Mouse (Mus musculus) retina, adult 2 months (tissue): Measurements from ENCODE around the gene Rgs3.
A peak's percentile ranks its signal among the peaks of the same experiment; 100 is the strongest.

Experiments used
- DNase-seq: peaks from one replicate; pipeline ENCODE4 v3.0.0-alpha.2; 2012; ENCODE audit warnings: low read depth, low spot score

Gene Rgs3

DNA sequence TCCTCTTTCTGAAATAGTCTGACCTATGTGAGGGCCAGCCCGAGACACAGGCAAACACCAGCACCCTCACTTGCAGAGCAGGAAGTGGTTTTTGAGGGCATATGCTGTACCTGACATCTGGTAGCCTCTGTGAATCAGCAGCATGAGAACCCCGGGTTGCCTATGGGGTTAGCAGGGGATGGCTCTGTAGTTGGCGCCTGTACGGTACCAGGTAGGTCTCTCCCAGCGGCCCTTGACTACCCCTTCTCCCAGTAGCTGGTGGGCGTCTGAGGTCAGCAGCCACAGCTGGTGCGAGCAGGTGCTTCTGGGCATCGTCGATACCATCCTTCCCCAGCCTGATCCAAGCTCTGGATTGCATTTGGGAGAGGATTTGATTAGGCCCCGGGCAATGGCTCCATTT is 125.6 kb downstream of the Rgs3 start:
- DNase-seq = no peak

DNA sequence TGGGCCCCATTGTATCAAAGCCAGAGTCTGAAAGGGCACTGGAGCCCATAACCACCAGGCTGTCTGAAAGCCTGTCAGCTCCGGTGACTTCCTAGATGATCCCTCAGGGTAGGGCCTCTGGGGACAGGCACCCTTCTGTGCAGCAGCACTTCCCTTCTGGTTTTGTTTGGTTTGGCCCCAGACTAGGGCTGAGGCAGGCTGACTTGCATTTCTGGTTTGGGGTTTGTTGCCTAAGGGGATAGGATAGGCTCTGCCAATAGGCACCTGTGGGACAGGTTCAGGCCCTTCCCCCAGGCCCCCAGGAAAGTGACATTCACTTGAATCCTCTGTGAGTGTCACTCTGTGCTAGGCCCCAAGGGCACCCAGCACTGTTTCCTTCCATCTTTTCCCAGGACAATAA is 127.1 kb downstream of the Rgs3 start:
- no peak for DNase-seq

DNA sequence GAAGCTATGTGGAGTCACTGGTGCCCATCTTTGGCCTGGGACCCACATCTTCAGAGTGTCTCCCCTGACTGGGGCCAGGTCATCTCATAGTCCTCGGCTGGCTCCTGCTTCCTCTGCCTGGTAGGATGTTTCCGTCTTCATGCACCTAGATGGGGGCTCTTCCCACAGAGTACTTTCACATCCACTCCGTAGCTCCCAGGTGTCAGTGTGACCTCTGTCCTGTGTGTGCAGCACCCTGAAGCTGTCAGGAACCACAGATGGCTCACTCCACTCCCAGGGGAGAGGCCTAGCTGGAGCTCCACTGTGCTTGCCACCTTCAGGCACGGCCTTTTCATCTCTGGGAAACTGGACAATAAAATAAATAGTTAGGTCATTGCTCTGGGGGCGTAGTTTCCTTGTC is 128.5 kb downstream of the Rgs3 start:
- no peak for DNase-seq

DNA sequence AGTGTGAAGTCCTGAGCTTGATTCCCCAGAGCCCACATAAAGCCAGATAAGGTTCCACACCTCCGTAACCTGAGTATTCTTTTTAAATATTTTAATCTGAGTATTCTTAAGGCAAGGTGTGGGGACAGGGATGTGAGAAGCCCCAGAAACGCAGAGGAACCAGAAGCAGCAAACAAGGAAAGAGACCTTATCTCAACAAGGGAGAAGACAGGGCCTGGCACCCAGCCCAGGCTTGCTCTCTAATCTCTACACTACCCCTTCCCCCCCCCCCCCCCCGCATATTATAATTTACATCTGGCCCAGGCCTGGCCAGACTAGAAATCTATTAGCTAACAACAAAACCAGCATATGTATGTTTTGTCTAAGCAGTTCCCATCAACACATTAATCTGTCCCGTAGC is 131.3 kb downstream of the Rgs3 start:
- no peak for DNase-seq

DNA sequence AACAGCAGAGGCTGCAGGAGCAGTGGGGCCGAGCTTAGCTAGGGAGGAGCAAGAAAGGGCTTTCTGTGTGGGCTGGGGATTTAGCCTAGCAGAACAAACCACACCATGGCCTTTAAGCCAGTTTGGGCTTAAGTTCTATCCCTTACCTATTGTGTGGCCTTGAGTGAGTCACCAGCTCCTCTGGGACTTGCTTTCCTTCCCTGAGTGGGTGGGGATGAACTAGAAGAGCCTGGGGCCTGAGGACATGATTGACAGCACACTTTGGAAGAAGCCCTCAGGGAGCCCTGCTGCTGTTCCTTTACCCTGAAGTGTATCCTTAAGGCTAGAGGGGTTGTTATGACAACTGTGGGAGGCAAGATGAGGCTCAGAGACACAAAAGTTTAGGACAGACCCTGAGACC is 132.0 kb downstream of the Rgs3 start:
- DNase-seq = no peak

DNA sequence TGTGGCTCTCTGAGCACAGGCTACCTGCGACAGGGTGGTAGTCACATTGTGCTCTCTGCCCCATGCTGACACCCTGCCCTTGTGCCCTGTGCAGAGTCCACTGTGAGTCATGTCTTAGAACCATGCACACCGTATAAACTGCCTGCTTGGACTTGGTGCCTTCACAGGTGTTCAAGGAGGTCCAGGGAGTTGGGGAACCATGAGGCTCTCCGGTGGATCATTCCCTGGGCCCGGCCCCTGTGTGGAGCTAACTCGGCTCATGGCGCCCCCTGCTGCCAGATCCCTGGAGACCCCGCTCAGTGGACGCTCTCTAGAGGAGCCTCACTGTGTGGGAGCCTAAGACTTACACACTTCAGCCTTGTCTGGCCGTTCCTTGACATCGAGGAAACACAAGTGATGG is 134.2 kb downstream of the Rgs3 start:
- DNase-seq = no peak

DNA sequence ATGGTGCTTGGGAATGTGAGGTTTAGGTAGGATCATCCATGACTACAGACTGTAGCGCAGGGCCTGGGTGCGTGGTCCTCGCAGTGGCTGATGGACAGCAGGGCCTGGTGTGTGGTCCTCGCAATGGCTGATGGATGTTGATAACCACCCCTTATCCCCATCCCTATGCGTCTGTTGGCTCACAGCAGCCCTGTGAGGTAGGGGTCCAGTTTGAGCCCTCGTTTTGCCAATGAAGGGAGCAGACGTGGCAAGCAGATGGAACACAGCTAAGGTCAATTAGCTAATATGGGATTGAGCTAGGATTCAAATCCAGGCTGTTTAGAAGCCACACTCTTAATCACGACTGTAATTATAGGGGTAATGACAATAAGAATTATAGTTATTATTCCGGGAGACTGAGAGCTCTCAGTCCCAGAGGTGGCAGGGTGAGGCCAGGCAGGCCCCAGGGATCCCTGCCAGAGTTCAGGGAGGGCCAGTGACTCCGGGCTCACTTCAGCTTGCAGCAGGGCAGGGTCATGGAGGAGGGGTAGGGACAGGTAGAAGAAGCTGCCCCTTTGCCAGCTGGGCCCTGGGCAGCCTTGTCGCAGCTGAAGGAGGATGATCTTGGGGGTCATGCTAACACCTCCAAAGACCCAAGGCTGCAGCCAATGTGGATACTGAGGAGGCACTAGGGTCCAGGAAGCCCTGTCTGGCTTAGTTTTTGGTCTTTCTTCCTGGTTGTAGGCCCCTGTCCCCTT is 135.2 kb downstream of the Rgs3 start:
- no peak for DNase-seq

DNA sequence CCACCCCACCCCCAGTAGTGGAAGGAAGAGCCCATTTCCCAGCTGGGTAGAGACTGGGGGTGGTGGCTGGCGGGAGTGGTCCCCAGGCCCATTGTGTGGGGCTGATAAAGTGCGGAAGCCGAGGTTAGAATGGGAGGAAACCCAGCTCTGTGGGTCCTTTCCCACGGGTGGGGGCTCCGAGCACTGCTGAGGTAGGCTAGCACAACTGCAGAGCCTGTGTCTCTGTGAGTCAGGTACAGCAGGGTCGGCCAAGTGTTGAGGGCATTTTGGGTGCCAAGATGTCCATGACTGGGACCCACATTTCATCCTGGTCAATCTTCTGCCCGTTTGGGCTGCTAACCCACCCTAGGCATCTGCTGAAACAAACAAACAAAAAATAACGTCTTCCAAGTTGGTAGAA is 135.9 kb downstream of the Rgs3 start:
- DNase-seq = no peak

DNA sequence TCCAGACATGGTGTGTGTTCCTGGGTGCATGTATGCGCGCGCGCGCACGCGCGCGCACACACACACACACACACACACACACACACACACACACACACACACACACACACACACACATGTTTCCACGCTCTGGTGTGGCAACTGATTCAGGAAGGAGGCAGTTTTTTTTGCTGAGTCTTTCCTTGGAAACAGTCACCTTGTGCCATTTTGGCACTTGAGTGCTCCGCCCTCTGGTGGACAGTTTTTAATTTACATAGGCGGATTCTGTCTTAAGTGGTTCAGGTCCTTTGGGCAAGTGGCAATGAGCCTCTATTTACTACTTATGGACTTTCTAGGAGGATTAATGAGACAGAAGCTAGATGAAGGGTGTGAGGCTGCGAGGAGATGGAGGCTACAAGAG is 136.3 kb downstream of the Rgs3 start:
- DNase-seq = no peak

DNA sequence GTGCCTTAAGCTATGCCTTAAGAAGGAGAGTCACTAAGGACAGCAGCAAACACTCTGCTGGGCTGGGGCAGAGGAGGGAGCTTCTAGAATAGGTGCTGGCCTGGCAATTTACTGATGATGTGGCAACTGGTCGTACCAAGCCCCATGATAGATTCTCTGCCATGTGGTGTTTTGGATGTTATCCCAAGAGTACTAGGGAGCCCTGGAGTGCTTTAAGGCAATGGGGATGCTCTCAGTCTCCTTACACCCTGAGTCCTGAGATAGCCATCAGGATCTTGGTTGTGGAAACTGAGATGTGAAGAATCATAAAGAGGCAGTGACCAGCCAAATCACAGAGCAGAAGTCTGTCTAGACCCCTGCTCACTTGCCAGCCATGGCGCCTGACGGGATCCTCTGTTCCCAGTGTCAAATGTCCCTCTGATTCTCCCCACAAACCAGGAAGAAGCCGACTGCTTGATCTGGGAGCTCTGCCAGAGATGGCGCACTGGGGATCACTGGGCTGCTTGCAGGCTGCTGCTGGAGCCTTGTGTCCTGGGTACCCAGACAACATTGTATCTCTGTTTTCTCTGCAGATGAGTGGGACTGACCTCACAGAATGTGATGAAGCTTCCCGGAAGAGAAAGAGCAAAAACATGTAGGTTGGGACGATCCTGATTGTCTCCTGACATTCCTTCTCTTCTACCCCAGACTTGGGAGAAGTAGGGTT is 137.2 kb downstream of the Rgs3 start:
- no peak for DNase-seq

DNA sequence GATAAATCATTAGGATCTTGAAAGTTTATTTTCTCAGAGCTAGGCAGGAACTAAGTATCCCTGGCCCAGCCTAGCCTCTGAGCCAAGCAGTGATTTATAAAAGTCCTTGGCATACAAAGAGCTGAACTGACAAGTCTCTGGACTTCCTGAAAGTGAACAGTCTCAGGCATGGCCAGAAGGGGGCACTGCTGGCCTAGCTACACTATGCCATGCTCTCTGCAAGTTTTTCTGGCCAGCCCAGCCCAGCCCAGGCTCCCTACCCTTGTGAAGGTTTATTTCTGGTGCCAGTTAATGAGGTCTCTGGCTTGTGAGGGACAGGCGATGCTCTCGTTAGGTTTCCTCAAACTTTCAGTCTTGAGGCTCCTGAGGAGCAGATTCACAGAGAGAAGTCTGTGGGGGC is 137.8 kb downstream of the Rgs3 start:
- DNase-seq = no peak

DNA sequence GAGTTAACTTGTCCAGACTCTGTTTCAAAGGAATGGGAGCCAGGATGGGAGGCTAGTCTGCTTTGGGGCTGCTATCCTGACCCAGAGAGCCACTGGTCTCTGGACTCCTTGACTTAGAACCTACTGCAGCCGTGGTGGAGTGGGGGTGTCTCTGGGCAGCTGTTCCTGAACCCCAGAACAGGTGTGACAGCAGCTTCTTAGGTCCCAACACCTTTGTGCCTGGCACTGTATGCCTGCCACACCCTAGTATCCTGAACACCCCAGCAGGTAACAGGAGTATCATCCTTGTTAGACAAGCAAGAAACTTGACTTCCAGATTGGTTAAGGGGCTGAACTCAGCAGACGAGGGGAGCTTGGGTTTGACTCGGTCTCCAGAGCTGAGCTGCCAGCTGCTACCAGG is 138.9 kb downstream of the Rgs3 start:
- DNase-seq = no peak

DNA sequence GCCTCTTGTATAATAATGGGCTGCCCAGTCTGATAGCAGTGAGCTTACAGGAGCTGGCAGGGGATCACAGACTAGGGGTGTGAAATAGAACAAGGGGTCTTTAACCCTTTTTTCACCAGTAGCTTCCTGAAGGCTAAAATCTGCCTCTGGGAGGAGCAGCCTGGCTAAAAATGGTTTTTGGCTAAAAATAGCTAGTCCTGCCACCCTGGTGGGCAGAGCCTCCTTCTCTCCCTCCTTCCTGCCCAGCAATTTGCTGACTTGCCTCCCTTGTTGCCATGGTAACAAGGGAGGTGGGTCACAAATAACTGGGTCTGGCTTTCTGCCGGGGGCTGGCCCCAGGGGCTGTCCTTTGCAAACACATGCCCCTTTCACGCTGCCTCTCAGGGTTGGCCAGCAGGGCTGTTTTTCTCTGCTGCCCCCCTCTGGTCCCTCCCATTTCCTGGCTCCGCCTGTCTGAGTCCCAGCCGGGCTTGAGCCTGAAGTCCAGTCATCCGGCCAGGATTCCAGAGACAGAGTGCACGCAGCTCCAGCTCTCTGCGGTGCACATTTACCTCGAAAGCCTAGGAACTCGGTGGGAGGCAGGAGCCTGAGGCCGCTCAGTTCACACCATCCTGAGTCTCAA is 139.7 kb downstream of the Rgs3 start:
- DNase-seq = peak; percentile 61

DNA sequence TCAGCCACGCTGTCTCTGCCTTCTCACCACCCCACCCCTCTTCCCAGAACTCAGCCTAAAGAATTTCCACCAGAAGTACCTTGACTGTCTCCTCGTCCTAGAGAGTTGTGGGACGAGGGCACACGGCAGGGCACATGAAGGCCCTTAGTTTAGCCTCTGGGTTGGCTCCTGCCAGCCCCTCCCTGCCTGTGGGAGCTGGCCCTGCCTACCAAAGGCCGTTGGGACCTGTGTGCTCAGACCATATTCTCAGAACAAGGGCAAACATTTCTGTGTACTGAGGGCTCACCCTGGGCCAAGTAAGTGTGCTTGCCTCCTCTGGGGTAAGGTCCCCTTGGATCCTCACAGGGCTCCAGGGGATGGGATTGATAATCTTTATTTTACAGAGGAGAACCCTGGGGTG is 140.8 kb downstream of the Rgs3 start:
- no peak for DNase-seq

DNA sequence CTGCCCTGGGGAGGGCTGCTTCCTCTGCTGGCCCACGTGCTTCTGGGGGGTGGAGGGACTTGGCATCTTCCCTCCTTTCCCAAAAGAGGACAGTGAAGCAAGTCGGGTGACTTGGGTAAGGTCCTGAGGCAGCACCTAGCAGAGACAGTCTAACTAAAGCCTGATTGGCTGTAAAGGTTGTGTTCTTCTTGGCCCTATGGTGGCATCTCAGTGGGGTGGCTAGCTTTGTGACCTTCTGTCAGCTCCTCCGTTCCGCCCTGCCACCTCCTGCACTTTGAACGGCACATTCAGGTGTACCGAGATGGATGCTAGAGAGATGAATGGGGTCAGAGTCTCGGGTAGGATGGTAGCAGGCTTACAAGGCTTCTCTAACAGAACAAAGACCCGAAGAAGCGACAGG is 143.5 kb downstream of the Rgs3 start:
- DNase-seq = no peak

DNA sequence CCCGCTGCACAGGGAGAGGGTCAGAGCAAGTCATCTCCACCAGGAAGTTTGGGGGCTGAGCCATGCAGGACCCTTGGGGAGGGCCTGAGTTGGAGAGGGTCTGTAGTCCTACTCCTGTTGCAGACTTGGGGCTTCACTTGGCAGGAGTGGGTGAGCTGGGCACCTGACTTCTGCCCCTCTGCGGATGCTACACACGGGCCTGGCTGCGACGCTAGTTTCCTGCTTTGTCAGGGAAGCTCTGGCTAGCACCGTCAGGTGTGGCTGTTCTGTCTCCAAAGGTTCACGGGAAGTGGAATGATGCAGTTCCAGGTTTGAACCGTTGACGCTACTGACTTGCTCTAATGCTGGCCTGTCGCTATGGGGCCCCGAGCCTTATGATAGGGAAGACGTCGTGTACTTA is 144.6 kb downstream of the Rgs3 start:
- no peak for DNase-seq

DNA sequence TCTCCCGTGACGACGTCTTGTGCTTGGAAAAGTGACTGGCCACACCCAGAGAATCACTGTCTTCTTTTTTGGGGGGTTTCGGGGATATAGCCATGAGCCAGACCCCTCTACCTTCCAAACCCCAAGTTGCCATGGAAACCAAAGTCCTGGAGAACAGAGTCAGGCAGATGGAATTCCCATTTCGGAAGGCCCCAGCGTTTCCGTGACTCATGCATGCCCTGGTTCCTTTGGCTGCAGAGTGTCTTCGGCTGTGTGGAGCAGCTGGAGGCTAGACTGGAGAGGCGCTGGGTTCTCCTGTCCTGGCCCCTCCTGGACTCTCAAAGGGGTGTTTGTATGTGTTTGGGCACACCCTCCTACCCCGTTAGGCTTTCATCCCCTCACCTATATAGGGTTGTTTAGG is 145.4 kb downstream of the Rgs3 start:
- DNase-seq = no peak

DNA sequence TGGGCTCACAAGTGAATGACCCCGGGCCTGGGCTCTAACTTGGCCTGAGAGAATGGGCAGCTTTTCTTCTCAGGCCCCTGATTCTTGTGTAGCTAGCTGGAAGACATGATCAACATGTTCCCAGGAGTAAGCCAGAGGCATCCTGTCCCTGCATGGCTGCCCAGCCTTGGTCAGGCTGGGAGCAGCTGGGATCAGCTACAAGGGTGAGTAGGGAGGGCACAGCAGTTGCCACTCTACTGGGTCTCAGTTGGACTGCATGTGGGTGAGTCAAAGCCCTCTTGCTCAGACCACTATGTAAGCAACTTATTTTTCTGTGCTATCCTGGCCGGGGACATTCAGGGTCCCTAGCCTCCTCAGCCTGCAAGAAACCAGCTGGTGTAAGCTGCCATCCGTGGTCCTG is 146.1 kb downstream of the Rgs3 start:
- no peak for DNase-seq

DNA sequence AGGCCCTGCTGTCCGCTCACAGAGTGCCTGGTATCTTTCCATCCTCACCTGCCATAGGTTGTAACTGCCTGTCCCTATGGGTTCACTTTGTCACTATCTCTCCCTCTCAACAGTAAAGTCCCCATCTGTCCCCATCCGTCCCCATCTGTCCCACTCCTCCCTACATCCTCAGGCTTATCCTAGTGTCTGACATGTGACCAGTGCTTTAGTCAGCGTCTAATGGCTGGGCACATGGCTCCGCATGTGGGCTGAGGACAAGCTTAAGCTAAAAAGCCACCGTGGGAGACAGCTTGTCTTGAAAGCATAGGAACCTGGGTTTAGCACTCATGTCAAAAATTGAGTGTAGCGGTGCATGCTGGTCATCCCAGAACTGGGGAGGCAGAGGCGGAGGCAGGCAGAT is 148.4 kb downstream of the Rgs3 start:
- no peak for DNase-seq

DNA sequence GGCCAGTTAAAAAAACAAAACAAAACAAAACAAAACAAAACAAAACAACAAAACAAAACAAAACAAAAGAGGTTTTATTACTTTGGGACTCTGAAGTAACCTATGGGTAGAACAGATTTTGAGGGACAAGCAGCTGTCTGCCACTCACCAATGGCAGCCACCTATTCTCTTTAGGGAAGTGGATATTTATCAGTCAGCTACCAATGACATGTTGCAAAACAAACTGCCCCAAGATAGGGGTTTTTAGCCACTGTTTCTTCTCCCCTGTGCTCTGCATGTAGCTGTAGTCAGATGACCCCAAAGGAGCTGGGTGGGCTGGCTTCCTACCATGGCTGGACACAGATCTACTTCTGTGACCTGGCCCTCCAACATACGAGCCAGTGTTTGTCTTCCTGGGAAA is 149.3 kb downstream of the Rgs3 start:
- DNase-seq = no peak

DNA sequence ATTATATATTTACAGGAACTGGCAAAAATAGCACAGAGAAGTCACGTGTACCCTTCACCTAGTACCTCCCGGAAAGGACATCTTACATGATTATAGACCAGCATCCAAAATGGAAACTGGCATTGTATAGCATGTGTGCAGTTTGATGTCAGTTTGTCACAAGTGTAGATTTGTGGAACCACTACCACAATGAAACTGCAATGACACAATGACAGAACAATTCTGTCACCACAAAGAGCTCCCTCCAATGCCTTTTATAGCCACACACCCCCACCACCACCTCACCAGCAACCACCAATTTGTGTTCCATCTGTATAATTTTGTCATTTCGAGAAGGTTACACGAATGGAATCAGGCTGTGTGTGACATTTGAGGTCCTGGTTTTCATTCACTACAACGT is 149.8 kb downstream of the Rgs3 start:
- no peak for DNase-seq

DNA sequence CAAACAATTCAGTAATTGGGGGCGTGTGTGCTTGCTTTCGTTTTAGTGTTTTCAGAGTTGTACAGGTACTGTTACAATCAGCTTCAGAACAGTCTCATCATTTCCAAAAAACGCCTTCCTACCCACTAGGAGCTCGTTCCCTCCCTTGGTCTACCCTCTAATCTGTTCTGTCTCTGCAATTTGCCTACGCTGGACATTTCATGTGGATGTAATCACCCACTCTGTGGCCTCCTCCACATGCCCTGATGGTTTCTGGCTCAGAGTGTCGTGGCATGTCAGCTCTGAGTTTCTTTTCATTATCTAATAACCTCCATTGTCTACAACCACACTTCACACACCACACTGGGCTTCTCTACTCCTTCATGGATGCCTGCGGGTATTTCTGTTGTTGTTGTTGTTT is 151.5 kb downstream of the Rgs3 start:
- no peak for DNase-seq

DNA sequence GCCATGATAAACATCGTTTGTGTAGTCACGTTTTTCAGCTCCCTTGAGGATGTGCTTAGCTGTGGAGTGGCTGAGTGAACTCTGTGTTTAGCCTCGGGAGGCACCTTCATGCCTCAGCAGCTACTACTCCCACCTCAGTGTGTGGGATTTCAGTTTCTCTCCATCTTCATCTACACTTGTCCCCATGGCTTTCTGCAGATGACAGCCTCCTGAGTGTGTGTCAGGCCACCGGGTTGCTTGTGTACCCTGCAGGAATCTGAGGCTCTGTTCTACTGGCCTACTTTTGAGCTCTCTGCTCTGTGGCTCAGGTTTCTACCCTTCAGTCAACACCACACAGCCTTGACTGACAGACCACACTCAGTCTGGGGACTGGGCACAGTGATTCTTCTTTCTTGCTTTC is 151.9 kb downstream of the Rgs3 start:
- DNase-seq = no peak
